Mouse (Mus musculus) liver, postnatal 0 days (tissue): Measurements from ENCODE around the gene Gas2. TPM values are rescaled to one million over a fixed set of nuclear protein-coding genes. Genes with fewer than 3 reads are reported as not detected.
A peak's percentile ranks its signal among the peaks of the same experiment; 100 is the strongest.

Experiments used
- ATAC-seq: fragments of 200-750 bp; cut with Nextera tagmentation; 2 replicates; pipeline ENCODE4 v1.8.0; 2017; ENCODE audit warnings: mild to moderate bottlenecking, moderate library complexity
- DNase-seq: peaks from one replicate; pipeline ENCODE4 v3.0.0-alpha.2; 2016
- H3K27ac ChIP-seq: fragments of 300-500 bp; sonication (generic); 2 replicates; pipeline ENCODE4 v1.5.1; 2014; ENCODE audit warnings: antibody characterized with exemption, moderate library complexity, mild to moderate bottlenecking, low read depth
- H3K27me3 ChIP-seq: fragments of 300-500 bp; sonication (generic); 2 replicates; pipeline ENCODE4 v1.6.1; 2014; ENCODE audit warnings: low read length, control low read depth, mixed read lengths; ENCODE audit not compliant: insufficient read depth
- H3K36me3 ChIP-seq: fragments of 300-500 bp; sonication (generic); replicated peaks from 2 replicates; pipeline ENCODE4 v1.6.1; 2014; ENCODE audit warnings: mild to moderate bottlenecking, control low read depth, low read length, moderate library complexity, mixed read lengths; ENCODE audit not compliant: insufficient read depth
- H3K4me1 ChIP-seq: fragments of 300-500 bp; sonication (generic); 2 replicates; pipeline ENCODE4 v1.6.1; 2014; ENCODE audit warnings: antibody characterized with exemption, mild to moderate bottlenecking, control low read depth; ENCODE audit not compliant: insufficient read depth
- H3K4me2 ChIP-seq: fragments of 300-500 bp; sonication (generic); 2 replicates; pipeline ENCODE4 v1.6.1; 2014; ENCODE audit warnings: low read depth, mild to moderate bottlenecking, low read length, moderate library complexity, mixed read lengths
- H3K4me3 ChIP-seq: fragments of 300-500 bp; sonication (generic); 2 replicates; pipeline ENCODE4 v1.5.1; 2014; ENCODE audit warnings: low read depth, low read length
- H3K9ac ChIP-seq: fragments of 300-500 bp; sonication (generic); replicated peaks from 2 replicates; pipeline ENCODE4 v1.6.1; 2014; ENCODE audit warnings: mild to moderate bottlenecking, moderate library complexity
- H3K9me3 ChIP-seq: fragments of 300-500 bp; sonication (generic); 2 replicates; pipeline ENCODE4 v1.6.1; 2016; ENCODE audit warnings: mild to moderate bottlenecking, control low read depth, low read length, mixed read lengths
- CTCF ChIP-seq: sonication (generic); IDR thresholded peaks from 2 replicates; pipeline ENCODE4 v1.5.1; 2016; ENCODE audit warnings: antibody characterized with exemption, low read depth
- EP300 ChIP-seq: IDR thresholded peaks from 2 replicates; pipeline ENCODE4 v1.6.1; 2016; ENCODE audit warnings: antibody characterized with exemption, low read depth, mild to moderate bottlenecking
- WGBS: fragments of 180-500 bp; shearing (Covaris S2); extraction: QIAGEN DNeasy Blood & Tissue Kit; methylation state at CpG from one replicate; pipeline ENCODE4 v1.1.7; 2014; ENCODE audit not compliant: insufficient replicate concordance; 5-methylcytosine and 5-hydroxymethylcytosine counted together
- polyA plus RNA-seq: library from polyadenylated mRNA; unstranded; fragments of >200 nt; fragmentation: Nextera tagmentation; extraction: Ambion mirVana; gene quantifications from 2 replicates; pipeline ENCODE4 v1.2.1, GENCODE M21; 2015

Gas2 gene
- polyA plus RNA-seq, 1 experiment from 2014 or later = 6.1 TPM

DNA sequence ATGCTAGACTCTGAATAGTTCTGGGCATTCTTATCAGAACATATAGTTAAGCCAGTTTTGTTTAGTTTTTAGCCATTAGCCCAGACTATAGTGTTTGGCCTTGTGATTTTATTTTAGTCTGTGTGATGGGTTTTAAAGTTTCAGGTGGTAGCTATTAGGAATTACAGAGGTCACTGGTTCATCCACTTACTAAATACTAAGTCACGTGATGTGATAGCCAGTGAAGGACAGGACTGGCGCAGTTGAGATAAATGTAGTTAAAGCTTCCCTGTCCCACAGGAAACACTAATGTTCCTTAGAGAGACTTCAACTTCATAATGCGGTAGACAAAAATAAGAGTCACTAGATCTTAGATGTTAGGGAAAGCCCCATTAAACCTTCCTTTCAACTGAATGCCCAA, 1.0 kb downstream of the Gas2 start:
- Histone ChIP-seq H3K27me3 (no peaks in the 10 kb centered on the region), H3K9ac (peak overlapping the region; percentile 83)

DNA sequence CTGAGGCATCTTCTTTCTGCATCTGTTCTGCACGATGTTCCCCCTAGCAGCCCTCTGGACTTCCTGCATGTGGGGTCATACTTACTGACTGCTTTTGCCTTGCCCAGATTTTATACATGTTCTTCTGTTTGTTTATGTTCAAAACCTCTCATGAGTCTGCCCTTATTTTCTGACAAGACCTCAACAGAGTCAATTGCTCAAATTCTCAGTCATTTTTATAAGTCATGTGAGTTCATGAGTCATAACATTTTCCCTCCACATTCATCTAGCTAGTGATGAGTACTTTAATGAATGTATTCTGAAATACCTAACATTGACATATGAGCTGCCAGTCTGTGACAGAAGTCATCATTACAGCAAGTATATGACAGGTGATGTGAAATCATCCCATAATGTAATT, 3.5 kb downstream of the Gas2 start:
- no peak overlapping the region for H3K9ac ChIP-seq
- TF ChIP-seq EP300 = no peak
- TF ChIP-seq CTCF = no peak
- no peaks in the 10 kb centered on the region for H3K9me3 ChIP-seq
- no peak for ATAC-seq
- no peak overlapping the region for H3K4me2 ChIP-seq
- 62% methylated on average over 1 of the region's 1 CpGs for WGBS
- H3K36me3 ChIP-seq = peaks cover 7% of the 10 kb centered on the region; the same call in 1 of the 2 replicates
- no peak overlapping the region for H3K27ac ChIP-seq
- no peaks in the 10 kb centered on the region for H3K27me3 ChIP-seq
- H3K4me1 ChIP-seq = peaks cover 15% of the 10 kb centered on the region
- no peak for DNase-seq
- no peak overlapping the region for H3K4me3 ChIP-seq

More for the DNA sequence above, 1.0 kb downstream of the Gas2 start:
- ATAC-seq (no peak), DNase-seq (no peak)
- no peaks in the 10 kb centered on the region for H3K9me3 ChIP-seq
- H3K36me3 ChIP-seq = no peaks in the 10 kb centered on the region
- no peak for TF ChIP-seq EP300
- TF ChIP-seq CTCF = no peak
- H3K4me3 ChIP-seq = peak overlapping the region; percentile 79
- peak overlapping the region; percentile 96 for H3K4me2 ChIP-seq
- H3K4me1 ChIP-seq = peaks cover 15% of the 10 kb centered on the region
- 40% methylated on average over 3 of the region's 3 CpGs for WGBS
- peak overlapping the region; percentile 97 for H3K27ac ChIP-seq

DNA sequence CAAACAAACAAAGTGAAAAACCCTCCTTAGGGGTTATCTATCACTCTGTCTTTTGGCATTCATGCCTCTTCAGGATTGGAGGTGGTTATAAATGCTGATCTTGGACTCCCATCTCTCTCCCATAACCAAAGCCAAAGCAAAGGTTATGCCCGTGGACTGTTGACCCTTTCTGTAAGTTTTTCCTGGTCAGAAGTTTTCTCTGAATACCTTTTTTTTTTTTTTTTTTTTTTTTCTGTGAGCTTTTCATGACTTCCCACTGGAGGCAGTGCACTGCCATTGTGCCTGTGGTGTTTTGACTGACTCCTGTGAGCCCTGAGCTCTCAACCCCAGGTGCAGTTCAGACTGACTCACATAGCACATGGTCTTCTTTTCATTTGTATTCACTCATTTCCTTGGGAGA, 6.2 kb downstream of the Gas2 start:
- no peak for DNase-seq
- no peaks in the 10 kb centered on the region for H3K27me3 ChIP-seq
- no peak overlapping the region for H3K4me3 ChIP-seq
- ATAC-seq = no peak
- H3K9me3 ChIP-seq = no peaks in the 10 kb centered on the region
- no peak for TF ChIP-seq EP300
- no peak for TF ChIP-seq CTCF
- peaks cover 4% of the 10 kb centered on the region for H3K4me1 ChIP-seq
- peaks cover 7% of the 10 kb centered on the region; the same call in 1 of the 2 replicates for H3K36me3 ChIP-seq
- H3K4me2 ChIP-seq = no peak overlapping the region
- H3K9ac ChIP-seq = no peak overlapping the region
- WGBS = 68% methylated on average over 1 of the region's 1 CpGs
- no peak overlapping the region for H3K27ac ChIP-seq

DNA sequence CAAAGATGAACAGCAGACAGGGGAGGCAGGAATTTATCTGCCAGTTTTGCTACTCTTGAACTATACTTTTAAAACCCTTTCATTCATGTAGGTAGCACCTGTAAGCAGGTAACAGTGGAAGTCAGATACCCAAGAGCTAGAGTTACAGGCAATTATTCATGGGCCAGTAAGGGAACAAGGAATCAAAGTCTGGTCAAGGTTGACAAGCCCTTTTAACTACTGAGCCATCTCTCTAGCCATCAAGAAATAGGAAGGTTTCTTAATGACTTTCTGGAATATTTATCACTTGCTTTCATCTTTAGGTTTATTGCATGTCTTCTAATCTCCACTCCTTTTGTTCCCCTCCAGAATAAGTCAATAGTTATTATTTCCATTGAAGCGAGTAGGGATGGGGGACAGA, 10.2 kb downstream of the Gas2 start:
- Histone ChIP-seq H3K27me3 (no peaks in the 10 kb centered on the region), H3K4me1 (no peaks in the 10 kb centered on the region), H3K9ac (no peak overlapping the region), H3K4me3 (no peak overlapping the region), H3K4me2 (no peak overlapping the region), H3K9me3 (no peaks in the 10 kb centered on the region), H3K27ac (no peak overlapping the region), H3K36me3 (peaks cover 7% of the 10 kb centered on the region; the same call in 1 of the 2 replicates)
- DNase-seq = no peak
- WGBS = 76% methylated on average over 1 of the region's 1 CpGs
- no peak for ATAC-seq
- TF ChIP-seq CTCF = no peak
- no peak for TF ChIP-seq EP300

DNA sequence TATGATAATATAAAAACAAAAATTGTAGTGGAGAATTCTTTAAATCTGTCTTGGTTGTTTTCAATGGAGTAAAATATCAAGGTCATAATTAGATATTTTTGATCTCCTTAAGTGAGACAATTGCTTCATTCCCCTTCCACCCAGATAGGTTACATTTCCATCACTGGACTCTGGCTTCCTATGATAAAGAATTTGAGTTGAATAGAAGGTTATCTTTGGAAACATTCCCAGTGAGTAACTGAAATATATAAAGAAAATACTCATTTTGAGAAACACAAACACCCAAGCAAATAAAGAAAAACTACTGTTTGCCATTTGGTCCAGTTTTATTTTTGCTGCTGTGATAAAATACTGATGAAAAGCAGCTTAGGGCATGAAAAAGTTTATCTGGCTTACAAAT, 10.8 kb downstream of the Gas2 start:
- Histone ChIP-seq H3K9me3 (no peaks in the 10 kb centered on the region), H3K4me2 (no peak overlapping the region), H3K36me3 (peaks cover 7% of the 10 kb centered on the region; the same call in 1 of the 2 replicates), H3K4me1 (no peaks in the 10 kb centered on the region), H3K4me3 (no peak overlapping the region), H3K9ac (no peak overlapping the region), H3K27ac (no peak overlapping the region), H3K27me3 (no peaks in the 10 kb centered on the region)
- ATAC-seq (no peak), DNase-seq (no peak)
- no peak for TF ChIP-seq EP300
- no peak for TF ChIP-seq CTCF

DNA sequence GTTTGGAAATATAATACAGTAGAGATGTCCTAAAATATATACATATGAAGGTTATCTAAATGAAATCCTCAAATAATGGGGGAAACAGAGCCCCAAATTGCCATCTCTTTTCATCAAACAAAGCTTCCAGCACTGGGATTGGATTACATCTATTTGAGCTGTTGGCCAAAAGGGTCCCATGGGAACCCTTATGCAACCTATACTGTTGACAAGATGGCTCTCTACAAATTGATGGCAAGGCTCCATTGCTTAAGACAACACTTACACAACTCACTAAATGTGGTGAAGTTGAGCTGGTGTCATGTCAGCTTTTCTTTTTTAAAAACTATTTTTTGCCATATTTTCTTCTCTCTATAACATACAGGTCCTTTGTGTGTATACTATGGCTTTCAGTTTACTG, 14.5 kb downstream of the Gas2 start:
- Histone ChIP-seq H3K36me3 (no peaks in the 10 kb centered on the region), H3K27ac (no peak overlapping the region), H3K9ac (no peak overlapping the region), H3K9me3 (no peaks in the 10 kb centered on the region), H3K27me3 (no peaks in the 10 kb centered on the region), H3K4me3 (no peak overlapping the region), H3K4me1 (peaks cover 6% of the 10 kb centered on the region), H3K4me2 (no peak overlapping the region)
- DNase-seq (no peak), ATAC-seq (no peak)
- TF ChIP-seq EP300 (no peak), CTCF (no peak)

DNA sequence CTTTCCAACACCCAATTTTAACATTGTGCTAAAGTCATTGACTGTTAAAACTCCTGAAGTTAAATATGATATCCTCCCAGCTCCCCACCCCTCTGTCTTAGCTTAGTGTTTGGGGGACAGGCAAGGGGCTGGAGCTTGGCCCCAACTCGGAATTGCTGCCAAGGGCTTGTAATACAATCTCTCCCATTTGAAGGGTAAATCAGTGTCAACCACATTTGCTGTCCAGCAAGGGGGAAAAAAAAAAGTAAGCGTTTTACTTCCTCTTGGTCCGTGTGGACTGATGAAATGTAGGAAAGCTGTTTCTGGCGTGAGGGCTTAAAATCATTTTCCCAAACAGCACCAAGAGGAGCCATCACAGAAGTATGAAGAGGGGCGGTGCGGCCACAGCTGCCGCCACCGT, 16.9 kb downstream of the Gas2 start:
- ATAC-seq (no peak), DNase-seq (no peak)
- H3K4me2 ChIP-seq = peak overlapping the region; percentile 72
- H3K36me3 ChIP-seq = no peaks in the 10 kb centered on the region
- H3K4me3 ChIP-seq = peak overlapping the region; percentile 27
- H3K9ac ChIP-seq = 0 out of 2 replicates have a peak overlapping the region, but pooled peaks have one; percentile 27
- H3K27me3 ChIP-seq = no peaks in the 10 kb centered on the region
- H3K27ac ChIP-seq = no peak overlapping the region
- no peaks in the 10 kb centered on the region for H3K9me3 ChIP-seq
- H3K4me1 ChIP-seq = peaks cover 6% of the 10 kb centered on the region
- TF ChIP-seq EP300 (no peak), CTCF (no peak)
- WGBS = 1% methylated on average over 8 of the region's 8 CpGs
